Mouse (Mus musculus): ENCODE data around the gene Lrrn4cl. TPM values are rescaled to one million over a fixed set of nuclear protein-coding genes. Genes with fewer than 3 reads are reported as not detected.
A peak's percentile ranks its signal among the peaks of the same experiment; 100 is the strongest.

The Lrrn4cl gene
- polyA plus RNA-seq, 1 experiment from 2014 or later, result 0.57 TPM

DNA sequence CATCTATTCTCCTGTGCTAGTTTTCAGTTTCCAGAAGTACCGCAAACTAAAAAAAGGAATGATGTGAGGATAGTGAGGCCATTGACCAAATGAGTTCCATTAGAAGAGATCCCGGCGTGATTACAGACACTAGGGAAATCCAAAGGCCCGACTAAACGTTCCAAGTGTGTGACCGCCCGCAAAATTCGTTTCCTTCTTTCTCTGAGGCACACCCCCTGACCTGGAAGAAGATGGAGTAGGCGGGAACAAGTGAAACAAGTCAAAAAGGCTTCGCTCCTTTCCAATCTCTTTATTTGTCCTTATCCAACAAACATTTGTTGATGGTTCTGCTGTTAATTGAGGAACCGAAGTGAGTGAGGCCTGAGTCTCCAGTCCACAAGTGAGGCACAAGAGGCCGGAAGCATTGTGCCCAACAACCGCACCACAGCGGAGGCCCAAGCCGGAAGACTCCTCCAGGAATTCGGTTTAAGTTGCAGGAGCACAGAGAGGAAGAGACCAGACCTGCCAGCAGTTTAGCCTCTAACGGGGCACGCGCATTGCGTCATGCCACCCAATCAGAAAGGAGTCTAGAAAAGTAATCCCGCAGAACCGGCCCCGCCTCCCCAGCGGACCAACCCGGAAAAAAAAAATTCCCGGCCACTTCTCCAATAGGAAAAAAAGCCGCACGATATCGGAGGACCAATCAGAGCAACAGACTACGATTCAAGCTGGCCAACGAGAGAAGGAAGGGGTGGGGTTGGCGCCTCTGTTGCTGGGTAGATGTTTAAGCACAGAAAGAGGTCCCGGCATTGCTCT lies 31.6 kb upstream of the Lrrn4cl start, which contains the start of gene Ttc9c:
TSS of gene Ttc9c (minus strand) at position 533 of the 795 bp plus-strand sequence.
- Histone ChIP-seq H3K9me3 (ENCODE audit: control insufficient read depth, low read length) (no peaks in the 10 kb centered on the region), H3K27ac (ENCODE audit: low read length) (peak within 1 kb of the TSS; percentile 100), H3K4me2 (ENCODE audit: low read length) (peak within 1 kb of the TSS; percentile 92), H3K27me3 (replicated peaks; ENCODE audit: control insufficient read depth, insufficient read depth, low read length) (no peaks in the 10 kb centered on the region), H3K4me3 (replicated peaks; ENCODE audit: low read length) (peak within 1 kb of the TSS; percentile 99), H3K36me3 (ENCODE audit: control insufficient read depth, insufficient read depth) (no peaks in the 10 kb centered on the region; the same call in 1 of the 2 replicates), H3K9ac (replicated peaks; ENCODE audit: low read depth, low read length) (peak within 1 kb of the TSS; percentile 93), H3K4me1 (replicated peaks; ENCODE audit: control insufficient read depth, insufficient read depth, low read length) (peaks cover 50% of the 10 kb centered on the region)
- WGBS, result under 1% methylated on average over 33 of the region's 33 CpGs
- ATAC-seq, result peak; percentile 91

DNA sequence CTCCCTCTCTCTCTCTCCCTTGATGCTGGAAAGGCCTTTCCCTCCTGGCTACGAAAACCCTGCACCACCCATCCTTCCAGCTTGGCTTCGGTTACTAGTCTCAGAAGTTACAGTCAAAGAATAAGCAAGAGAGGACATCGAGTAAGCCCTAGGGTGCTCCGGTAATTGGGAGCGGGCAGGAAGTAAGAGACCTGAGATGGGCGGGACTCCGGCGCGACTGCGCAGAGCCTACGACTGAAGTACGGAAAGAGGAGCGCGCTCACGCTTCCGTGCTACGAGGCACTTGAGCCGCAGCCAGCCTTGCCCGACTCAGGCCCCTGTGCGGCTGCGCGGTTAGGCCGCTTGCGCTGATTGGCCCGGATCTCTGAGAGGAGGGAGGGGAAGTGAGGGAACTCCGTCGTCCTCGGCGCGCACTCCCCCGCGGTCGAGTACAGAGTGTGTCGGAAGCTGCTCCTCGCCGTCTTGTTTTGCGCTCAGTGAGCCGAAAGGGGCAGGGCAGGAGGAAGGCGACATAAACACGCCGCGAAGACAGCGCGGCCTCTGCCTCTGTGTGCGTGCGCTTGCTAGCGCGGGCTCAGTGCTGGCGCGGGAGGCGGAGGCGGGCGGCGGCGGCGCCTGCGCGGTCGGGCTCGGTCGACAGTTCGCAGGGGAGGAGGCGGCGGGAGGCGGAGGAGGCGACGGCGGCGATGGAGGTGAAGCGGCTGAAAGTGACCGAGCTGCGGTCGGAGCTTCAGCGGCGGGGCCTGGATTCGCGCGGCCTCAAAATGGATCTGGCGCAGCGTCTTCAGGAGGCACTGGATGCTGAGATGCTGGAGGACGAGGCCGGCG lies 30.8 kb upstream of the Lrrn4cl start, which contains the start of gene Hnrnpul2:
TSS of gene Hnrnpul2 (plus strand) at position 415 of the 828 bp plus-strand sequence.
- peaks cover 5% of the 10 kb centered on the region for H3K36me3 ChIP-seq (ENCODE audit: control insufficient read depth, insufficient read depth)
- peak; percentile 94 for ATAC-seq
- H3K27me3 ChIP-seq (replicated peaks; ENCODE audit: control insufficient read depth, insufficient read depth, low read length), result no peaks in the 10 kb centered on the region
- peak within 1 kb of the TSS; percentile 93 for H3K9ac ChIP-seq (replicated peaks; ENCODE audit: low read depth, low read length)
- H3K9me3 ChIP-seq (ENCODE audit: control insufficient read depth, low read length), result no peaks in the 10 kb centered on the region
- H3K4me3 ChIP-seq (replicated peaks; ENCODE audit: low read length), result peak within 1 kb of the TSS; percentile 99
- peak within 1 kb of the TSS; percentile 92 for H3K4me2 ChIP-seq (ENCODE audit: low read length)
- H3K4me1 ChIP-seq (replicated peaks; ENCODE audit: control insufficient read depth, insufficient read depth, low read length), result peaks cover 47% of the 10 kb centered on the region
- H3K27ac ChIP-seq (ENCODE audit: low read length), result peak within 1 kb of the TSS; percentile 100
- under 1% methylated on average over 82 of the region's 83 CpGs for WGBS

DNA sequence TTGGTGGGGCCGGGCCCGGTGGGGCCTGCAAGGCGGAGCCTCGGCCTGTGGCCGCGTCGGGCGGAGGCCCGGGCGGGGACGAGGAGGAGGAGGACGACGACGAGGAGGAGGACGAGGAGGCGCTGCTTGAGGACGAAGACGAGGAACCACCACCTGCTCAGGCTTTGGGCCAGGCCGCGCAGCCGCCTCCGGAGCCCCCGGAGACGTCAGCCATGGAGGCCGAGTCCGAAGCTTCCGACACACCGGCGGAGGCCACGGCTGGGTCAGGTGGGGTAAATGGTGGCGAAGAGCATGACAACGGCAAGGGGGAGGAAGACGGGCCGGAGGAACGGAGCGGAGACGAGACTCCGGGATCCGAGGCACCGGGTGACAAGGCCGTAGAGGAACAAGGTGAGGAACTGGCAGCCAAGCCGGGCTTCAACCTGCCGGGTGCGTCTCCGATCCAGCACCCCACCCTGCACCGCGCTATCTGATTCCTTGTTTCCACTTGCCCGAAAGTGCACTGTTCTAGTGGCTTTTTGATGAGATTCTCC lies 30.1 kb upstream of the Lrrn4cl start:
- WGBS, result 0% methylated on average over 48 of the region's 48 CpGs
- ATAC-seq, result peak; percentile 7
- Histone ChIP-seq H3K9me3 (ENCODE audit: control insufficient read depth, low read length) (no peaks in the 10 kb centered on the region), H3K4me3 (replicated peaks; ENCODE audit: low read length) (peak overlapping the region; percentile 99), H3K4me1 (replicated peaks; ENCODE audit: control insufficient read depth, insufficient read depth, low read length) (peaks cover 45% of the 10 kb centered on the region), H3K27me3 (replicated peaks; ENCODE audit: control insufficient read depth, insufficient read depth, low read length) (no peaks in the 10 kb centered on the region), H3K36me3 (ENCODE audit: control insufficient read depth, insufficient read depth) (peaks cover 11% of the 10 kb centered on the region), H3K4me2 (ENCODE audit: low read length) (peak overlapping the region; percentile 78), H3K9ac (replicated peaks; ENCODE audit: low read depth, low read length) (peak overlapping the region; percentile 93), H3K27ac (ENCODE audit: low read length) (peak overlapping the region; percentile 100)

DNA sequence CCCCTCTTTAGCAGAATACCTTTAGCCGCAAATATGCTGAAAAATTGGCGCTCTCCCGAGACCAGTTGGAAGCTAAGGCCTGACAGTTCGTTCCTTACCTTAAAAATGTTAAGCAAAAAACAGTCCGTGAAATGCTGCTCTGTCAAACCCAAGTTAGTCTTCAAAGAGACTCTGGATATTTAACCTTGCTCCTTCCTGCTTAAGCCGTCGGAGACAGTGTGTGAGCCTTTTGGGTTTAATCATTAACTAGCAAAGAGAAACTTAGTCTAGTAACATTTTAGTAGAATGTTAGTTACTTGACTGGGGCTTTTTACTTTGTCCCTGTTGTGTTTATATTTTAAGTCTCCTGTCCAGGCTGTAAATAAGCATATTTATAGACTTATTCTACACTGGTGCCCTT lies 29.4 kb upstream of the Lrrn4cl start:
- H3K27ac ChIP-seq (ENCODE audit: low read length), result no peak overlapping the region; the same call in 1 of the 2 replicates
- H3K9ac ChIP-seq (replicated peaks; ENCODE audit: low read depth, low read length), result peak overlapping the region; percentile 93
- H3K9me3 ChIP-seq (ENCODE audit: control insufficient read depth, low read length), result no peaks in the 10 kb centered on the region
- H3K4me3 ChIP-seq (replicated peaks; ENCODE audit: low read length), result peak overlapping the region; percentile 99
- no peak for ATAC-seq
- 1% methylated on average over 7 of the region's 7 CpGs for WGBS
- H3K4me1 ChIP-seq (replicated peaks; ENCODE audit: control insufficient read depth, insufficient read depth, low read length), result peaks cover 39% of the 10 kb centered on the region
- H3K27me3 ChIP-seq (replicated peaks; ENCODE audit: control insufficient read depth, insufficient read depth, low read length), result no peaks in the 10 kb centered on the region
- H3K4me2 ChIP-seq (ENCODE audit: low read length), result peak overlapping the region; percentile 78
- peaks cover 16% of the 10 kb centered on the region for H3K36me3 ChIP-seq (ENCODE audit: control insufficient read depth, insufficient read depth)

DNA sequence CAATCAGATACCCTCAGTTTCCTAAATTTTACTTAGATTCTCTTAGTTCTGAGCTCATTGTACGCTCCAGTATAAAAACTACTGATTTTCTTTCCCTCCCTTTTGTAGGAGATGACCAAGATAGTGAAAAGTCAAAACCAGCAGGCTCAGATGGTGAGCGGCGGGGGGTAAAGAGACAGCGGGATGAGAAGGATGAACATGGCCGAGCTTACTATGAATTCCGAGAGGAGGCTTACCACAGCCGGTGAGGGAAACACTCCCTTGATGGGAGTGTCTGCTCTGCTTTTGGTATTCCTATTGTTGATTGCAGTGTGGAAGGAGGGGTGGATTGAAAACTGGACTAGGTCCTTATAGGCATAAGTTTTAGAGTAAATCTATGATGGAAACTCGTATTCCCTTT lies 27.9 kb upstream of the Lrrn4cl start:
- Histone ChIP-seq H3K4me3 (replicated peaks; ENCODE audit: low read length) (peak overlapping the region; percentile 11), H3K4me1 (replicated peaks; ENCODE audit: control insufficient read depth, insufficient read depth, low read length) (peaks cover 27% of the 10 kb centered on the region), H3K9ac (replicated peaks; ENCODE audit: low read depth, low read length) (0 out of 2 replicates have a peak overlapping the region, but pooled peaks have one; percentile 15), H3K27me3 (replicated peaks; ENCODE audit: control insufficient read depth, insufficient read depth, low read length) (no peaks in the 10 kb centered on the region), H3K27ac (ENCODE audit: low read length) (no peak overlapping the region), H3K9me3 (ENCODE audit: control insufficient read depth, low read length) (no peaks in the 10 kb centered on the region), H3K36me3 (ENCODE audit: control insufficient read depth, insufficient read depth) (peaks cover 31% of the 10 kb centered on the region), H3K4me2 (ENCODE audit: low read length) (peak overlapping the region; percentile 78)
- ATAC-seq, result no peak
- WGBS, result 68% methylated on average over 8 of the region's 8 CpGs

DNA sequence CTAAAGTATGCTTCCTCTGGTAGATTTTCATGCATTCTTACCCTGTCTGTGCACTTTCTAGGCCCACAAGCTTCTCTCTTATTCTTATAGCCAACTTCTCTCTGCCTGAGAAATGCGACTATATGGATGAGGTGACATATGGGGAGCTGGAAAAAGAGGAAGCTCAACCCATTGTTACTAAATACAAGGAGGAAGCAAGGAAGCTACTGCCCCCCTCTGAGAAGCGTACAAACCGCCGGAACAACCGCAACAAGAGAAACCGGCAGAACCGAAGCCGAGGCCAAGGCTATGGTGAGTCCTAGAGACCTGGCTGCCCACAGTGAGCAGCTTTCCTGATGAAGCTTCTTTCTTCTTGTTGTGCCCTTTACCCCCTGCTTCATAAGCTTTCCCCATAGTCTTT lies 20.9 kb upstream of the Lrrn4cl start, which contains the start of gene AC129217.1:
TSS of gene AC129217.1 (plus strand) at position 114 of the 400 bp plus-strand sequence.
- Histone ChIP-seq H3K27me3 (replicated peaks; ENCODE audit: control insufficient read depth, insufficient read depth, low read length) (no peaks in the 10 kb centered on the region), H3K36me3 (ENCODE audit: control insufficient read depth, insufficient read depth) (peaks cover 76% of the 10 kb centered on the region), H3K9me3 (ENCODE audit: control insufficient read depth, low read length) (no peaks in the 10 kb centered on the region), H3K9ac (replicated peaks; ENCODE audit: low read depth, low read length) (no peak within 1 kb of the TSS), H3K27ac (ENCODE audit: low read length) (no peak within 1 kb of the TSS; the same call in 1 of the 2 replicates), H3K4me1 (replicated peaks; ENCODE audit: control insufficient read depth, insufficient read depth, low read length) (no peaks in the 10 kb centered on the region), H3K4me2 (ENCODE audit: low read length) (no peak within 1 kb of the TSS), H3K4me3 (replicated peaks; ENCODE audit: low read length) (no peak within 1 kb of the TSS)
- 83% methylated on average over 8 of the region's 8 CpGs for WGBS
- ATAC-seq, result no peak

DNA sequence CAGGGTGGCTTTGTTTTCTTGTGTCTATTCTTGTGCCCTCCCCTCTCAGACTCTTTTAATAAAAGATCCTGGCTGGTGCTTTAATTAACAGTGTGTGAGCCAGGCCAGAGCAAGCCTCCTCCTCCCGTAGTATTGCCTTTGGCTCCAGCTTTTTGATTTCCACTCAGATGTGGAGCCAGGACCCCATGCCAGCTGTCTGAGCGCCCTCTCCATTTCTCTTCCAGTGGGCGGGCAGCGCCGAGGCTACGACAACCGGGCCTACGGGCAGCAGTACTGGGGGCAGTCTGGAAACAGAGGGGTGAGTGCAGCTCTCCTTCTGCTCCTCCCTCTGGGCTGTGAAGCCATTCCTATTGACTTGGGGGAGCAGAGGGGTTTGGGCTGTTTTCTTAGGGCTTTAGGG lies 19.9 kb upstream of the Lrrn4cl start:
- H3K4me3 ChIP-seq (replicated peaks; ENCODE audit: low read length), result no peak overlapping the region
- no peaks in the 10 kb centered on the region for H3K9me3 ChIP-seq (ENCODE audit: control insufficient read depth, low read length)
- WGBS, result 70% methylated on average over 8 of the region's 8 CpGs
- H3K27me3 ChIP-seq (replicated peaks; ENCODE audit: control insufficient read depth, insufficient read depth, low read length), result no peaks in the 10 kb centered on the region
- no peak overlapping the region for H3K4me2 ChIP-seq (ENCODE audit: low read length)
- H3K27ac ChIP-seq (ENCODE audit: low read length), result no peak overlapping the region; the same call in 1 of the 2 replicates
- no peaks in the 10 kb centered on the region for H3K4me1 ChIP-seq (replicated peaks; ENCODE audit: control insufficient read depth, insufficient read depth, low read length)
- H3K36me3 ChIP-seq (ENCODE audit: control insufficient read depth, insufficient read depth), result peaks cover 70% of the 10 kb centered on the region
- ATAC-seq, result peak; percentile 31; the same call in 1 of the 2 replicates
- H3K9ac ChIP-seq (replicated peaks; ENCODE audit: low read depth, low read length), result no peak overlapping the region

DNA sequence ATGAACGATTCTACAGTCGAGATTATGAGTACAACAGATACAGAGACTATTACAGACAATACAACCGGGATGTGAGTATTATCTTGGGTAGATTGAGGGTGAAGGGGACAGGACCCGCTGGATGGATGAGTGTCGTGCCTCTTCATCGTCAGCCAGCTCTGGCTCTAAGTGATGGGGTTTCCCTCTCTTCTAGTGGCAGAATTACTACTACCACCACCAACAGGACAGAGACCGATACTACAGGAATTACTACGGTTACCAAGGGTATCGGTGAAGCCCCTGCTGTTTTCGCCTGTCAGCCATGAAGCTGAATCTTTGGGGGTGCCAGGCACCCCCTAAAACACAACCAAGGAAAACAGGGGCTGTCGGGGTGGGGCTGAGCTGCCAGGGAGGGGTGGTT lies 19.3 kb upstream of the Lrrn4cl start:
- Histone ChIP-seq H3K4me2 (ENCODE audit: low read length) (no peak overlapping the region), H3K27ac (ENCODE audit: low read length) (no peak overlapping the region), H3K9ac (replicated peaks; ENCODE audit: low read depth, low read length) (no peak overlapping the region), H3K4me1 (replicated peaks; ENCODE audit: control insufficient read depth, insufficient read depth, low read length) (no peaks in the 10 kb centered on the region), H3K9me3 (ENCODE audit: control insufficient read depth, low read length) (no peaks in the 10 kb centered on the region), H3K27me3 (replicated peaks; ENCODE audit: control insufficient read depth, insufficient read depth, low read length) (no peaks in the 10 kb centered on the region), H3K36me3 (ENCODE audit: control insufficient read depth, insufficient read depth) (peaks cover 65% of the 10 kb centered on the region), H3K4me3 (replicated peaks; ENCODE audit: low read length) (no peak overlapping the region)
- ATAC-seq, result 0 out of 2 replicates have a peak, but pooled peaks have one; percentile 7
- 80% methylated on average over 11 of the region's 11 CpGs for WGBS

DNA sequence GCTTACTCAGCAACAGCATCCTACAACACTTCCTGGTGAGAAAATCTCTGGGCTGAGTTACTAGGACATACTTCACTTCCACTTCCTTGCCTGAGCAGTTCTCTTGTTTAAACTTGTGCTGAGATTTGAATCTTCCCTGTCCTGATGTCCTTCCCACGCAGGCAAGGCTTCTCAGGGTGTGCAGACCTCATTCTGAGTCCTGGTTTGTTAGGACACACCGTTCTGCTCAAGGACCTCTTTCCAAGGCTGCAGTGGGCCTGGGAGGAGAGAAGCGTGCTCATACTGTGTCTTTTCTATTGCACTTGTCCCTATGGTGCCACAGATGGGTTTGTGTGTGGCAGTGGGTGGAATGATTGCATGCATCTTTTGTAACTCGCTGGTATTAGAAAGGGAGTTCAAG lies 17.6 kb upstream of the Lrrn4cl start:
- Histone ChIP-seq H3K4me1 (replicated peaks; ENCODE audit: control insufficient read depth, insufficient read depth, low read length) (no peaks in the 10 kb centered on the region), H3K27me3 (replicated peaks; ENCODE audit: control insufficient read depth, insufficient read depth, low read length) (no peaks in the 10 kb centered on the region), H3K9ac (replicated peaks; ENCODE audit: low read depth, low read length) (no peak overlapping the region), H3K4me3 (replicated peaks; ENCODE audit: low read length) (no peak overlapping the region), H3K9me3 (ENCODE audit: control insufficient read depth, low read length) (no peaks in the 10 kb centered on the region), H3K27ac (ENCODE audit: low read length) (no peak overlapping the region), H3K4me2 (ENCODE audit: low read length) (no peak overlapping the region), H3K36me3 (ENCODE audit: control insufficient read depth, insufficient read depth) (peaks cover 49% of the 10 kb centered on the region)
- WGBS, result 87% methylated on average over 4 of the region's 4 CpGs
- ATAC-seq, result no peak

Measured in forebrain, embryonic 16.5 days (tissue).